Mouse (Mus musculus) CH12.LX (cell line): ENCODE measurements around the gene Ifi27. TPM values are rescaled to one million over a fixed set of nuclear protein-coding genes. Genes with fewer than 3 reads are reported as not detected.

Experiments used
- DNase-seq: peaks from one replicate; pipeline ENCODE4 v3.0.0-alpha.2; 2013; ENCODE audit errors: extremely low read depth
- H3K27ac ChIP-seq: 2 replicates; pipeline ENCODE4 v1.5.1; 2012; ENCODE audit warnings: low read depth, mild to moderate bottlenecking, control low read depth, moderate library complexity; ENCODE audit not compliant: insufficient read depth
- H3K27me3 ChIP-seq: replicated peaks from 2 replicates; pipeline ENCODE3; 2012; ENCODE audit warnings: inconsistent platforms
- H3K36me3 ChIP-seq, 2 experiments: replicated peaks in 1 of 2; 2 replicates each; pipeline versions ENCODE3 to v1.6.1; 2012; ENCODE audit warnings: inconsistent platforms in 1 of 2, low read length in 1 of 2, mild to moderate bottlenecking in 1 of 2, mixed read lengths in 1 of 2, moderate library complexity in 1 of 2; ENCODE audit not compliant: control insufficient read depth in 1 of 2, insufficient read depth in 1 of 2
- H3K4me1 ChIP-seq, 2 experiments: 2 replicates each; pipeline ENCODE4 v1.6.1; 2012; ENCODE audit warnings: inconsistent platforms in 1 of 2, moderate library complexity in 1 of 2; ENCODE audit not compliant: insufficient read depth in 2 of 2, control insufficient read depth in 1 of 2
- H3K4me2 ChIP-seq: 2 replicates; pipeline ENCODE4 v1.6.1; 2012; ENCODE audit warnings: low read depth, mild to moderate bottlenecking, control low read depth; ENCODE audit not compliant: poor library complexity, insufficient read depth, severe bottlenecking
- H3K4me3 ChIP-seq, 3 experiments: fragments of 150-350 bp in 1 of 3; sonication (generic) in 1 of 3; replicated peaks in 1 of 3; 2 replicates each; pipeline versions ENCODE3 to v1.5.1; 2011 to 2012; ENCODE audit warnings: low read depth in 2 of 3, low read length in 2 of 3, mild to moderate bottlenecking in 2 of 3, moderate library complexity in 2 of 3, control low read depth in 1 of 3, improper control_type of control experiment in 1 of 3, inconsistent platforms in 1 of 3, mixed read lengths in 1 of 3; ENCODE audit not compliant: poor library complexity in 1 of 3
- H3K79me2 ChIP-seq: replicated peaks from 2 replicates; pipeline ENCODE4 v1.6.1; 2012; ENCODE audit warnings: mild to moderate bottlenecking, moderate library complexity; ENCODE audit not compliant: control insufficient read depth, poor library complexity, insufficient read depth, severe bottlenecking; ENCODE audit errors: extremely low read depth
- H3K9ac ChIP-seq: 2 replicates; pipeline ENCODE4 v1.6.1; 2012; ENCODE audit warnings: low read depth, mild to moderate bottlenecking, control low read depth, moderate library complexity; ENCODE audit not compliant: insufficient read depth
- H3K9me3 ChIP-seq: replicated peaks from 2 replicates; pipeline ENCODE3; 2012; ENCODE audit warnings: low read length, inconsistent platforms, mixed read lengths
- BHLHE40 ChIP-seq: IDR thresholded peaks from 2 replicates; pipeline ENCODE4 v1.6.1; 2011; ENCODE audit warnings: mild to moderate bottlenecking, low read depth, low read length, improper control_type of control experiment
- CHD1 ChIP-seq: IDR thresholded peaks from 2 replicates; pipeline ENCODE4 v1.6.1; 2012; ENCODE audit warnings: low read depth, low read length, improper control_type of control experiment, inconsistent platforms
- E2F4 ChIP-seq: IDR thresholded peaks from 2 replicates; pipeline ENCODE4 v1.6.1; 2011; ENCODE audit warnings: low read depth, low read length, improper control_type of control experiment; ENCODE audit not compliant: insufficient replicate concordance
- ELF1 ChIP-seq: IDR thresholded peaks from 2 replicates; pipeline ENCODE4 v1.6.1; 2014; ENCODE audit warnings: low read depth, mild to moderate bottlenecking, inconsistent platforms, low read length, improper control_type of control experiment
- ETS1 ChIP-seq: conservative IDR thresholded peaks from 2 replicates; pipeline ENCODE4 v1.6.1; 2012; ENCODE audit warnings: low read depth, mild to moderate bottlenecking, inconsistent platforms, low read length, improper control_type of control experiment, moderate library complexity
- GABPA ChIP-seq: IDR thresholded peaks from 2 replicates; pipeline ENCODE4 v1.6.1; 2012; ENCODE audit warnings: low read depth, low read length, improper control_type of control experiment, inconsistent platforms; ENCODE audit not compliant: insufficient replicate concordance
- KAT2A ChIP-seq: IDR thresholded peaks from 2 replicates; pipeline ENCODE4 v1.6.1; 2012; ENCODE audit warnings: low read length, improper control_type of control experiment, inconsistent platforms; ENCODE audit not compliant: insufficient replicate concordance
- MAFK ChIP-seq: IDR thresholded peaks from 2 replicates; pipeline ENCODE4 v1.6.1; 2011; ENCODE audit warnings: low read length, improper control_type of control experiment; ENCODE audit not compliant: insufficient replicate concordance
- MAX ChIP-seq: IDR thresholded peaks from 2 replicates; pipeline ENCODE4 v1.6.1; 2011; ENCODE audit warnings: low read length, improper control_type of control experiment
- MXI1 ChIP-seq: IDR thresholded peaks from 2 replicates; pipeline ENCODE4 v1.6.1; 2011; ENCODE audit warnings: mild to moderate bottlenecking, low read depth, low read length, improper control_type of control experiment
- NELFE ChIP-seq: IDR thresholded peaks from 2 replicates; pipeline ENCODE4 v1.6.1; 2011; ENCODE audit warnings: low read depth, low read length, improper control_type of control experiment
- PAX5 ChIP-seq: IDR thresholded peaks from 2 replicates; pipeline ENCODE4 v1.6.1; 2012; ENCODE audit warnings: low read length, inconsistent platforms, mixed read lengths
- POLR2A ChIP-seq: IDR thresholded peaks from 2 replicates; pipeline ENCODE4 v1.6.1; 2011; ENCODE audit warnings: low read depth, mild to moderate bottlenecking, improper control_type of control experiment, low read length
- POLR2AphosphoS2 ChIP-seq: IDR thresholded peaks from 2 replicates; pipeline ENCODE4 v1.6.1; 2011; ENCODE audit warnings: low read depth, low read length, improper control_type of control experiment
- RCOR1 ChIP-seq: conservative IDR thresholded peaks from 2 replicates; pipeline ENCODE4 v1.6.1; 2012; ENCODE audit warnings: low read depth, mild to moderate bottlenecking, inconsistent platforms, low read length, improper control_type of control experiment
- SIN3A ChIP-seq: IDR thresholded peaks from 2 replicates; pipeline ENCODE4 v1.6.1; 2012; ENCODE audit warnings: low read length, improper control_type of control experiment, inconsistent platforms
- SMC3 ChIP-seq: IDR thresholded peaks from 2 replicates; pipeline ENCODE4 v1.6.1; 2011; ENCODE audit warnings: low read depth, low read length, improper control_type of control experiment
- TBP ChIP-seq: conservative IDR thresholded peaks from 2 replicates; pipeline ENCODE4 v1.6.1; 2011; ENCODE audit warnings: low read depth, low read length, improper control_type of control experiment
- TCF12 ChIP-seq: IDR thresholded peaks from 2 replicates; pipeline ENCODE4 v1.6.1; 2014; ENCODE audit warnings: low read depth, mild to moderate bottlenecking, inconsistent platforms, low read length, improper control_type of control experiment
- UBTF ChIP-seq: IDR thresholded peaks from 2 replicates; pipeline ENCODE4 v1.6.1; 2012; ENCODE audit warnings: low read depth, mild to moderate bottlenecking, inconsistent platforms, low read length, improper control_type of control experiment, moderate library complexity
- USF1 ChIP-seq: IDR thresholded peaks from 2 replicates; pipeline ENCODE4 v1.6.1; 2014; ENCODE audit warnings: low read depth, mild to moderate bottlenecking, inconsistent platforms, low read length, improper control_type of control experiment
- USF2 ChIP-seq: conservative IDR thresholded peaks from 2 replicates; pipeline ENCODE4 v1.6.1; 2011; ENCODE audit warnings: low read depth, low read length, improper control_type of control experiment
- ZC3H11A ChIP-seq: IDR thresholded peaks from 2 replicates; pipeline ENCODE4 v1.6.1; 2012; ENCODE audit warnings: low read depth, mild to moderate bottlenecking, inconsistent platforms, low read length, improper control_type of control experiment
- ZKSCAN1 ChIP-seq: IDR thresholded peaks from 2 replicates; pipeline ENCODE4 v1.6.1; 2012; ENCODE audit warnings: low read depth, inconsistent platforms, low read length, improper control_type of control experiment, borderline replicate concordance
- ZMIZ1 ChIP-seq: IDR thresholded peaks from 2 replicates; pipeline ENCODE4 v1.6.1; 2012; ENCODE audit warnings: low read depth, mild to moderate bottlenecking, inconsistent platforms, low read length, improper control_type of control experiment
- ZNF384 ChIP-seq: IDR thresholded peaks from 2 replicates; pipeline ENCODE4 v1.6.1; 2012; ENCODE audit warnings: low read depth, low read length, improper control_type of control experiment, inconsistent platforms
- dilution Hi-C: fragments of 300-500 bp; cut with MboI; formaldehyde crosslinking; loops from 2 replicates; pipeline ENCODE4 v1.14.3; 2020; ENCODE audit warnings: low sequenced_read_pairs; ENCODE audit not compliant: extremely low pct_unique_long_range_greater_than_20kb, extremely low pct_ligation_motif_present
- in situ Hi-C: fragments of 300-500 bp; cut with MboI; formaldehyde crosslinking; loops from 3 replicates; pipeline ENCODE4 v1.14.3; 2019; ENCODE audit warnings: low sequenced_read_pairs, low pct_ligation_motif_present, low pct_unique_long_range_greater_than_20kb, mixed read lengths
- polyA plus RNA-seq: library from polyadenylated mRNA; unstranded; fragments of >175 nt; gene quantifications from 2 replicates; pipeline ENCODE4 v1.2.1, GENCODE M21; 2012; ENCODE audit warnings: low read depth; ENCODE audit not compliant: insufficient read length
- total RNA-seq, 2 experiments: library from RNA; depleted of rRNA; stranded (reverse); fragments of 300-350 nt in 1 of 2; fragments of >200 nt in 1 of 2; gene quantifications; 2 replicates each; pipeline ENCODE4 v1.2.3; 2012 to 2014

Gene Ifi27
- total and polyA plus RNA-seq, 3 experiments: 132 to 198 (median 135) TPM

- TF ChIP-seq ZNF384 (no peak), CHD1 (no peak), UBTF (no peak), USF1 (no peak), POLR2AphosphoS2 (no peak), KAT2A (no peak), RCOR1 (no peak), SMC3 (no peak), ZKSCAN1 (no peak), ZC3H11A (no peak), SIN3A (no peak), MAFK (no peak), BHLHE40 (no peak), ELF1 (no peak), MXI1 (no peak), TBP (no peak), PAX5 (no peak), NELFE (no peak), ZMIZ1 (no peak)
- TF ChIP-seq, all 38 proteins: peak for 0
- no peak overlapping the region for H3K27ac ChIP-seq
- DNase-seq: no peak
- no peak overlapping the region for H3K4me2 ChIP-seq
- no peak overlapping the region for H3K4me3 ChIP-seq
- H3K27me3 ChIP-seq: no peaks in the 10 kb centered on the region
- dilution Hi-C loops: no loop called here
- H3K9me3 ChIP-seq: no peaks in the 10 kb centered on the region
- H3K36me3 ChIP-seq: peaks cover 95 to 100% of the 10 kb centered on the region in 2 experiments
- H3K4me1 ChIP-seq: no peaks in the 10 kb centered on the region
- no peaks in the 10 kb centered on the region for H3K79me2 ChIP-seq
- no peak overlapping the region for H3K9ac ChIP-seq
- in situ Hi-C loops: no loop called here
Observed at GRCm38 (mm10) chr12:103408144-103408543, 25.9 kb upstream of the Ifi27 start.

GRCm38 (mm10) chr12:103425016-103425728 lies 8.8 kb upstream of the Ifi27 start:
- dilution Hi-C loops (no loop called here), in situ Hi-C loops (loop anchor here (5.0 to 10.0 kb wide), 2 partner anchors 67 to 130 kb away; no protein-coding TSS in a partner anchor)
- peaks cover 10 to 28% of the 10 kb centered on the region in 2 experiments for H3K36me3 ChIP-seq
- H3K9ac ChIP-seq: peak overlapping the region; percentile 62
- no peaks in the 10 kb centered on the region for H3K9me3 ChIP-seq
- peak overlapping the region; percentile 98 for H3K4me2 ChIP-seq
- peak overlapping the region; percentile 84 to 100 (median 99) for H3K4me3 ChIP-seq
- H3K27ac ChIP-seq: no peak overlapping the region
- peaks cover 43% of the 10 kb centered on the region for H3K79me2 ChIP-seq
- TF ChIP-seq E2F4 (no peak), MAX (no peak), ETS1 (no peak), GABPA (no peak), POLR2A (no peak), TCF12 (no peak), USF2 (no peak)
- H3K27me3 ChIP-seq: no peaks in the 10 kb centered on the region
- peaks cover 0 to 39% of the 10 kb centered on the region in 2 experiments; a peak in 3 of 4 replicates for H3K4me1 ChIP-seq
- DNase-seq: no peak
